Mouse (Mus musculus): ENCODE measurements around the gene Supt20.

Supt20 gene

GRCm38 (mm10) chr3:54692202-54693055 is at the start of gene Supt20:
Gene Supt20 (plus strand): TSS chr3:54692807.
- DNase-seq (ENCODE audit: low read depth), result peak; percentile 97

GRCm38 (mm10) chr3:54642851-54643250 is 49.8 kb upstream of the Supt20 start:
- DNase-seq (ENCODE audit: low read depth), result peak; percentile 9

GRCm38 (mm10) chr3:54647583-54647982 is 45.0 kb upstream of the Supt20 start:
- peak; percentile 75 for DNase-seq (ENCODE audit: low read depth)

GRCm38 (mm10) chr3:54651576-54651975 is 41.0 kb upstream of the Supt20 start:
- peak; percentile 24 for DNase-seq (ENCODE audit: low read depth)

GRCm38 (mm10) chr3:54654169-54654568 is 38.4 kb upstream of the Supt20 start:
- no peak for DNase-seq (ENCODE audit: low read depth)

- DNase-seq (ENCODE audit: low read depth), result no peak
These were observed 35.5 kb upstream of the Supt20 start for GRCm38 (mm10) chr3:54657090-54657489.

- peak; percentile 85 for DNase-seq (ENCODE audit: low read depth)
These were observed 34.5 kb upstream of the Supt20 start for GRCm38 (mm10) chr3:54657888-54658626.

- DNase-seq (ENCODE audit: low read depth), result no peak
These were observed 32.9 kb upstream of the Supt20 start for GRCm38 (mm10) chr3:54659736-54660135.

- DNase-seq (ENCODE audit: low read depth), result peak; percentile 16
These were observed 30.2 kb upstream of the Supt20 start for GRCm38 (mm10) chr3:54662411-54662810.

- no peak for DNase-seq (ENCODE audit: low read depth)
These were observed 24.5 kb upstream of the Supt20 start for GRCm38 (mm10) chr3:54668141-54668540.

GRCm38 (mm10) chr3:54668722-54669121 is 23.9 kb upstream of the Supt20 start:
- DNase-seq (ENCODE audit: low read depth), result no peak

GRCm38 (mm10) chr3:54669559-54669958 is 23.0 kb upstream of the Supt20 start:
- no peak for DNase-seq (ENCODE audit: low read depth)

GRCm38 (mm10) chr3:54672111-54672510 is 20.5 kb upstream of the Supt20 start:
- DNase-seq (ENCODE audit: low read depth), result peak; percentile 20

- peak; percentile 91 for DNase-seq (ENCODE audit: low read depth)
These were observed 19.8 kb upstream of the Supt20 start for GRCm38 (mm10) chr3:54672557-54673529.

- no peak for DNase-seq (ENCODE audit: low read depth)
These were observed 15.8 kb upstream of the Supt20 start for GRCm38 (mm10) chr3:54676818-54677217.

GRCm38 (mm10) chr3:54681310-54682204 is 11.1 kb upstream of the Supt20 start:
- DNase-seq (ENCODE audit: low read depth), result no peak

GRCm38 (mm10) chr3:54685202-54685601 is 7.4 kb upstream of the Supt20 start:
- no peak for DNase-seq (ENCODE audit: low read depth)

- DNase-seq (ENCODE audit: low read depth), result peak; percentile 55
These were observed 5.4 kb upstream of the Supt20 start for GRCm38 (mm10) chr3:54687245-54687644.

- DNase-seq (ENCODE audit: low read depth), result peak; percentile 59
These were observed 3.5 kb upstream of the Supt20 start for GRCm38 (mm10) chr3:54689091-54689490.

- DNase-seq (ENCODE audit: low read depth), result no peak
These were observed 429 bp downstream of the Supt20 start for GRCm38 (mm10) chr3:54693056-54693415.

- DNase-seq (ENCODE audit: low read depth), result no peak
These were observed 7.2 kb downstream of the Supt20 start for GRCm38 (mm10) chr3:54699759-54700301.
